ENCODE assay signal across 19 mouse cellular contexts in the genomic region with DNA sequence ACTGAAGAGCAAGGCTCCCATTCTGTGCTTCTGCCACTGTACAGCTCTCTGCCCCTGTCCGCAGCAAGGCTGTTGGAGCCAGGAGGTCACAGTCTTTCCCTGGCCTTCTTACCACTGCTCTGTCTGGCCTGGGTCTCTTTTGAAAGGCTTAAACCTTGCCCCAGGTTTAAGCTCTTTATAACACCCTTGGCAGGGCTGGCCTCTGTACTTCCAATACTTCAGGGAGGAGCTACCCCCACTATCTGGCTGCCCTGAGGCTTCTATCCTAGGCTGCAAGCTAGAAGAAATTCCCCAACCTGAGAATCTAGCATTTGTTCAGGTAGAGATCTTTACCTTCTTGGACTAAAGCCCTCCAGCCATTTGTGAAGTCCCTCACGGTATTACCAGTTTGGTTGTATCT. TPM values are rescaled to one million over a fixed set of nuclear protein-coding genes. Genes with fewer than 3 reads are reported as not detected.
DNase-seq lines count a peak whose midpoint lies in the region; ATAC-seq lines count a peak whose summit lies in the region.
"Had no signal": no experiment of that assay in that cellular context is flagged by ENCODE, and none has a peak within 500 bp of the region (broad histone marks: within the 10 kb centered on the region; RNA-seq: fewer than 3 reads in every experiment).

No protein-coding gene starts in this region.

- no peak for ATAC-seq in forebrain, embryonic 11.5 days (replicated peaks; ENCODE audit: low FRiP score)
- ATAC-seq in forebrain, embryonic 15.5 days (replicated peaks): no peak
- ATAC-seq in midbrain, embryonic 15.5 days (replicated peaks): no peak
- ATAC-seq in hindbrain, embryonic 14.5 days (ENCODE audit: low FRiP score): no peak
- no peak for ATAC-seq in midbrain, embryonic 13.5 days
- no peak for ATAC-seq in granulocyte monocyte progenitor cell, adult 5-6 weeks (replicated peaks; ENCODE audit: poor library complexity, severe bottlenecking)

- no peaks in the 10 kb centered on the region for H3K9me3 ChIP-seq in forebrain, embryonic 11.5 days (ENCODE audit: control insufficient read depth, low read length)
- H3K9me3 ChIP-seq in forebrain, embryonic 15.5 days: no peaks in the 10 kb centered on the region
- H3K9me3 ChIP-seq in midbrain, embryonic 10.5 days (replicated peaks): no peaks in the 10 kb centered on the region
- H3K9me3 ChIP-seq in midbrain, embryonic 15.5 days: no peaks in the 10 kb centered on the region
- H3K9me3 ChIP-seq in hindbrain, embryonic 14.5 days (ENCODE audit: control insufficient read depth, low read length): no peaks in the 10 kb centered on the region
- H3K9me3 ChIP-seq in midbrain, embryonic 13.5 days: no peaks in the 10 kb centered on the region
- H3K9me3 ChIP-seq: limb, embryonic 13.5 days had no signal

- H3K9ac ChIP-seq in forebrain, embryonic 11.5 days (ENCODE audit: low read length): no peak overlapping the region; the same call in 1 of the 2 replicates
- H3K9ac ChIP-seq in forebrain, embryonic 15.5 days (replicated peaks): no peak overlapping the region
- H3K9ac ChIP-seq in midbrain, embryonic 15.5 days: no peak overlapping the region
- no peak overlapping the region for H3K9ac ChIP-seq in hindbrain, embryonic 14.5 days
- H3K9ac ChIP-seq in midbrain, embryonic 13.5 days (replicated peaks): peak overlapping the region; percentile 45; the same call in 1 of the 2 replicates
- H3K9ac ChIP-seq: limb, embryonic 13.5 days had no signal

- H3K36me3 ChIP-seq in forebrain, embryonic 11.5 days (ENCODE audit: control insufficient read depth, insufficient read depth, low read length): no peaks in the 10 kb centered on the region
- H3K36me3 ChIP-seq in forebrain, embryonic 15.5 days: no peaks in the 10 kb centered on the region
- 0 out of 2 replicates have a peak, but pooled peaks cover 8% of the 10 kb centered on the region for H3K36me3 ChIP-seq in midbrain, embryonic 10.5 days
- no peaks in the 10 kb centered on the region for H3K36me3 ChIP-seq in midbrain, embryonic 15.5 days (replicated peaks)
- H3K36me3 ChIP-seq in hindbrain, embryonic 14.5 days (replicated peaks; ENCODE audit: control insufficient read depth, insufficient read depth): no peaks in the 10 kb centered on the region
- H3K36me3 ChIP-seq in midbrain, embryonic 13.5 days: peaks cover 19% of the 10 kb centered on the region; the same call in 1 of the 2 replicates
- H3K36me3 ChIP-seq: limb, embryonic 13.5 days had no signal

- peak overlapping the region; percentile 50; the same call in 1 of the 2 replicates for H3K27ac ChIP-seq in forebrain, embryonic 11.5 days (ENCODE audit: low read depth, low read length)
- no peak overlapping the region for H3K27ac ChIP-seq in forebrain, embryonic 15.5 days (replicated peaks)
- peak overlapping the region; percentile 86 for H3K27ac ChIP-seq in midbrain, embryonic 10.5 days (replicated peaks)
- no peak overlapping the region for H3K27ac ChIP-seq in midbrain, embryonic 15.5 days
- no peak overlapping the region for H3K27ac ChIP-seq in hindbrain, embryonic 14.5 days
- peak overlapping the region; percentile 73 for H3K27ac ChIP-seq in midbrain, embryonic 13.5 days
- H3K27ac ChIP-seq: left cerebral cortex, adult 2 months; limb, embryonic 13.5 days had no signal

- peak; percentile 45 for DNase-seq in forebrain, embryonic 11.5 days (ENCODE audit: low spot score)
- DNase-seq in midbrain, embryonic 10.5 days (ENCODE audit: low spot score): peak; percentile 32
- DNase-seq in hindbrain, embryonic 14.5 days (ENCODE audit: low spot score): no peak
- DNase-seq in lung, postnatal 4 days: no peak
- DNase-seq: adrenal gland, postnatal 14 days; cerebellum, adult 9-11 months; heart, adult 11 months; kidney, adult 11 months; right cerebral cortex, postnatal 14 days had no signal

- 27% methylated on average over 2 of the region's 2 CpGs for WGBS in forebrain, embryonic 11.5 days
- WGBS in forebrain, embryonic 15.5 days: 31% methylated on average over 2 of the region's 2 CpGs
- WGBS in midbrain, embryonic 10.5 days: 13% methylated on average over 2 of the region's 2 CpGs
- WGBS in midbrain, embryonic 15.5 days: 30% methylated on average over 2 of the region's 2 CpGs
- 38% methylated on average over 2 of the region's 2 CpGs for WGBS in hindbrain, embryonic 14.5 days
- WGBS in midbrain, embryonic 13.5 days: 21% methylated on average over 2 of the region's 2 CpGs

- peaks cover 47% of the 10 kb centered on the region for H3K4me1 ChIP-seq in forebrain, embryonic 11.5 days (replicated peaks; ENCODE audit: control insufficient read depth, insufficient read depth, low read length)
- H3K4me1 ChIP-seq in forebrain, embryonic 15.5 days: peaks cover 73% of the 10 kb centered on the region
- H3K4me1 ChIP-seq in midbrain, embryonic 10.5 days: peaks cover 92% of the 10 kb centered on the region
- H3K4me1 ChIP-seq in midbrain, embryonic 15.5 days: peaks cover 71% of the 10 kb centered on the region
- peaks cover 48% of the 10 kb centered on the region for H3K4me1 ChIP-seq in hindbrain, embryonic 14.5 days (replicated peaks; ENCODE audit: control insufficient read depth, insufficient read depth, low read length)
- peaks cover 86% of the 10 kb centered on the region for H3K4me1 ChIP-seq in midbrain, embryonic 13.5 days (replicated peaks)

- H3K4me2 ChIP-seq in forebrain, embryonic 11.5 days (ENCODE audit: low read depth, low read length, severe bottlenecking): peak overlapping the region; percentile 38; the same call in 1 of the 2 replicates
- H3K4me2 ChIP-seq in forebrain, embryonic 15.5 days (replicated peaks): no peak overlapping the region
- no peak overlapping the region for H3K4me2 ChIP-seq in midbrain, embryonic 15.5 days
- H3K4me2 ChIP-seq in hindbrain, embryonic 14.5 days (replicated peaks): peak overlapping the region; percentile 42
- H3K4me2 ChIP-seq in midbrain, embryonic 13.5 days (replicated peaks): peak overlapping the region; percentile 45

- no peak overlapping the region for H3K4me3 ChIP-seq in forebrain, embryonic 11.5 days (ENCODE audit: low read depth, low read length)
- H3K4me3 ChIP-seq in forebrain, embryonic 15.5 days: no peak overlapping the region
- peak overlapping the region; percentile 46 for H3K4me3 ChIP-seq in midbrain, embryonic 10.5 days
- H3K4me3 ChIP-seq in midbrain, embryonic 15.5 days: no peak overlapping the region
- no peak overlapping the region for H3K4me3 ChIP-seq in hindbrain, embryonic 14.5 days (replicated peaks; ENCODE audit: low read length)
- no peak overlapping the region for H3K4me3 ChIP-seq in midbrain, embryonic 13.5 days (replicated peaks)
- H3K4me3 ChIP-seq: left cerebral cortex, adult 2 months had no signal

- peaks cover 19% of the 10 kb centered on the region for H3K27me3 ChIP-seq in forebrain, embryonic 11.5 days (ENCODE audit: control insufficient read depth, insufficient read depth, low read length)
- H3K27me3 ChIP-seq in forebrain, embryonic 15.5 days: no peaks in the 10 kb centered on the region
- H3K27me3 ChIP-seq in midbrain, embryonic 10.5 days (ENCODE audit: low read depth, poor library complexity, severe bottlenecking): peaks cover 86% of the 10 kb centered on the region
- no peaks in the 10 kb centered on the region; the same call in 1 of the 2 replicates for H3K27me3 ChIP-seq in midbrain, embryonic 15.5 days (replicated peaks)
- H3K27me3 ChIP-seq in hindbrain, embryonic 14.5 days (ENCODE audit: control insufficient read depth, insufficient read depth, low read length): peaks cover 10% of the 10 kb centered on the region; the same call in 1 of the 2 replicates
- H3K27me3 ChIP-seq in midbrain, embryonic 13.5 days: peaks cover 24% of the 10 kb centered on the region

RNA-seq across cellular contexts. Expression of gene 3110082J24Rik, which starts 4.0 kb away (rescaled TPM):
- polyA plus RNA-seq in forebrain, embryonic 11.5 days (2014; fragmentation: Nextera tagmentation; extraction: Ambion mirVana): 3.6 and 4.7 TPM in 2 replicates
- 2.9 and 3.1 TPM in 2 replicates for polyA plus RNA-seq in forebrain, embryonic 15.5 days (2015; fragmentation: Nextera tagmentation; extraction: Ambion mirVana)
- polyA plus RNA-seq in midbrain, embryonic 10.5 days (2016; fragmentation: Nextera tagmentation; extraction: Ambion mirVana): 2.4 and 3.7 TPM in 2 replicates
- 3.1 and 3.9 TPM in 2 replicates for polyA plus RNA-seq in midbrain, embryonic 15.5 days (2015; fragmentation: Nextera tagmentation; extraction: Ambion mirVana)
- polyA plus RNA-seq in hindbrain, embryonic 14.5 days (2014; fragmentation: Nextera tagmentation; extraction: Ambion mirVana): 3.3 and 5.2 TPM in 2 replicates
- polyA plus RNA-seq in midbrain, embryonic 13.5 days (2015; fragmentation: Nextera tagmentation; extraction: Ambion mirVana): 7.6 and 9.9 TPM in 2 replicates
- total RNA-seq in granulocyte monocyte progenitor cell, adult 5-6 weeks (2014; fragmentation: Nextera tagmentation): not detected in 2 replicates
- total RNA-seq in granulocyte monocyte progenitor cell, adult 5-6 weeks (2017): not detected in 2 replicates
- total RNA-seq: adrenal gland, postnatal 14 days; monocyte, adult 5-6 weeks had no signal
- polyA plus RNA-seq: heart, postnatal 0 days; limb, embryonic 13.5 days; liver, embryonic 16.5 days; urinary bladder, adult 2 months had no signal

RNA-seq across cellular contexts. Expression of gene Garem2, which starts 4.9 kb away (rescaled TPM):
- polyA plus RNA-seq in forebrain, embryonic 11.5 days (2014; fragmentation: Nextera tagmentation; extraction: Ambion mirVana): 17.2 and 19.8 TPM in 2 replicates
- polyA plus RNA-seq in forebrain, embryonic 15.5 days (2015; fragmentation: Nextera tagmentation; extraction: Ambion mirVana): 12.7 and 12.8 TPM in 2 replicates
- 6.9 and 9.4 TPM in 2 replicates for polyA plus RNA-seq in midbrain, embryonic 10.5 days (2016; fragmentation: Nextera tagmentation; extraction: Ambion mirVana)
- polyA plus RNA-seq in midbrain, embryonic 15.5 days (2015; fragmentation: Nextera tagmentation; extraction: Ambion mirVana): 10.4 and 13.6 TPM in 2 replicates
- 13.4 TPM in 2 replicates for polyA plus RNA-seq in hindbrain, embryonic 14.5 days (2014; fragmentation: Nextera tagmentation; extraction: Ambion mirVana)
- polyA plus RNA-seq in midbrain, embryonic 13.5 days (2015; fragmentation: Nextera tagmentation; extraction: Ambion mirVana): 13.5 and 20.6 TPM in 2 replicates
- total RNA-seq in granulocyte monocyte progenitor cell, adult 5-6 weeks (2014; fragmentation: Nextera tagmentation): not detected in 2 replicates
- total RNA-seq in granulocyte monocyte progenitor cell, adult 5-6 weeks (2017): not detected in 2 replicates
- total RNA-seq: monocyte, adult 5-6 weeks had no signal

RNA-seq across cellular contexts. Expression of gene Tyms, which starts 36.5 kb away (rescaled TPM):
- 303 and 309 TPM in 2 replicates for polyA plus RNA-seq in forebrain, embryonic 11.5 days (2014; fragmentation: Nextera tagmentation; extraction: Ambion mirVana)
- polyA plus RNA-seq in forebrain, embryonic 15.5 days (2015; fragmentation: Nextera tagmentation; extraction: Ambion mirVana): 99.2 and 114 TPM in 2 replicates
- polyA plus RNA-seq in midbrain, embryonic 10.5 days (2016; fragmentation: Nextera tagmentation; extraction: Ambion mirVana): 294 and 321 TPM in 2 replicates
- 37.8 and 45.6 TPM in 2 replicates for polyA plus RNA-seq in midbrain, embryonic 15.5 days (2015; fragmentation: Nextera tagmentation; extraction: Ambion mirVana)
- 45.1 and 46.9 TPM in 2 replicates for polyA plus RNA-seq in hindbrain, embryonic 14.5 days (2014; fragmentation: Nextera tagmentation; extraction: Ambion mirVana)
- polyA plus RNA-seq in midbrain, embryonic 13.5 days (2015; fragmentation: Nextera tagmentation; extraction: Ambion mirVana): 98.4 and 99.3 TPM in 2 replicates
- 86.1 and 102 TPM in 2 replicates for total RNA-seq in granulocyte monocyte progenitor cell, adult 5-6 weeks (2014; fragmentation: Nextera tagmentation)
- 228 and 229 TPM in 2 replicates for total RNA-seq in granulocyte monocyte progenitor cell, adult 5-6 weeks (2017)

RNA-seq across cellular contexts. Expression of gene Hadha, which starts 45.1 kb away (rescaled TPM):
- polyA plus RNA-seq in forebrain, embryonic 11.5 days (2014; fragmentation: Nextera tagmentation; extraction: Ambion mirVana): 93.1 and 97.4 TPM in 2 replicates
- 73.9 and 79.7 TPM in 2 replicates for polyA plus RNA-seq in forebrain, embryonic 15.5 days (2015; fragmentation: Nextera tagmentation; extraction: Ambion mirVana)
- 101 and 115 TPM in 2 replicates for polyA plus RNA-seq in midbrain, embryonic 10.5 days (2016; fragmentation: Nextera tagmentation; extraction: Ambion mirVana)
- polyA plus RNA-seq in midbrain, embryonic 15.5 days (2015; fragmentation: Nextera tagmentation; extraction: Ambion mirVana): 69.3 and 69.9 TPM in 2 replicates
- 57.5 and 62.2 TPM in 2 replicates for polyA plus RNA-seq in hindbrain, embryonic 14.5 days (2014; fragmentation: Nextera tagmentation; extraction: Ambion mirVana)
- 72.2 and 73.2 TPM in 2 replicates for polyA plus RNA-seq in midbrain, embryonic 13.5 days (2015; fragmentation: Nextera tagmentation; extraction: Ambion mirVana)
- 91.8 and 97.8 TPM in 2 replicates for total RNA-seq in granulocyte monocyte progenitor cell, adult 5-6 weeks (2014; fragmentation: Nextera tagmentation)
- total RNA-seq in granulocyte monocyte progenitor cell, adult 5-6 weeks (2017): 128 and 147 TPM in 2 replicates

RNA-seq across cellular contexts. Expression of gene Hadhb, which starts 45.1 kb away (rescaled TPM):
- polyA plus RNA-seq in forebrain, embryonic 11.5 days (2014; fragmentation: Nextera tagmentation; extraction: Ambion mirVana): 105 and 108 TPM in 2 replicates
- polyA plus RNA-seq in forebrain, embryonic 15.5 days (2015; fragmentation: Nextera tagmentation; extraction: Ambion mirVana): 65.2 and 73.6 TPM in 2 replicates
- 104 and 106 TPM in 2 replicates for polyA plus RNA-seq in midbrain, embryonic 10.5 days (2016; fragmentation: Nextera tagmentation; extraction: Ambion mirVana)
- 49.6 and 55.7 TPM in 2 replicates for polyA plus RNA-seq in midbrain, embryonic 15.5 days (2015; fragmentation: Nextera tagmentation; extraction: Ambion mirVana)
- 62.3 and 63.8 TPM in 2 replicates for polyA plus RNA-seq in hindbrain, embryonic 14.5 days (2014; fragmentation: Nextera tagmentation; extraction: Ambion mirVana)
- 61.1 and 62.4 TPM in 2 replicates for polyA plus RNA-seq in midbrain, embryonic 13.5 days (2015; fragmentation: Nextera tagmentation; extraction: Ambion mirVana)
- total RNA-seq in granulocyte monocyte progenitor cell, adult 5-6 weeks (2014; fragmentation: Nextera tagmentation): 108 and 135 TPM in 2 replicates
- total RNA-seq in granulocyte monocyte progenitor cell, adult 5-6 weeks (2017): 79.1 and 83.8 TPM in 2 replicates

Comparison
In these comparisons a context has a peak if more than half of its experiments do, and no peak if none do; other contexts are left out.
1. H3K27ac ChIP-seq: peak in forebrain, embryonic 11.5 days (single experiment), midbrain, embryonic 10.5 days (single experiment) and midbrain, embryonic 13.5 days (single experiment); none in forebrain, embryonic 15.5 days (single experiment), midbrain, embryonic 15.5 days (single experiment) and hindbrain, embryonic 14.5 days (single experiment).
2. H3K4me2 ChIP-seq: peak in forebrain, embryonic 11.5 days (single experiment), hindbrain, embryonic 14.5 days (single experiment) and midbrain, embryonic 13.5 days (single experiment); none in forebrain, embryonic 15.5 days (single experiment) and midbrain, embryonic 15.5 days (single experiment).
3. DNase-seq: peak in forebrain, embryonic 11.5 days (single experiment) and midbrain, embryonic 10.5 days (single experiment); none in hindbrain, embryonic 14.5 days (single experiment) and lung, postnatal 4 days (0 of 2).